Mouse (Mus musculus) lung, adult 2 months (tissue): Measurements from ENCODE around the gene Plxdc2.

ENCODE experiments used
- CTCF ChIP-seq: fragments of 200-500 bp; IDR thresholded peaks from 2 replicates; pipeline ENCODE4 v1.5.1; 2011; ENCODE audit warnings: mild to moderate bottlenecking, low read length, control low read depth; ENCODE audit not compliant: insufficient read depth
- POLR2A ChIP-seq: fragments of 200-500 bp; IDR thresholded peaks from 2 replicates; pipeline ENCODE4 v1.6.1; 2011; ENCODE audit warnings: low read depth, mild to moderate bottlenecking, control low read depth, low read length, borderline replicate concordance; ENCODE audit errors: extremely low read depth

- no peak for TF ChIP-seq POLR2A
- TF ChIP-seq CTCF, result no peak
Observed at GRCm38 (mm10) chr2:16738241-16738640, 382.1 kb downstream of the Plxdc2 start.
